Mouse (Mus musculus): ENCODE measurements around the gene Sostdc1. TPM values are rescaled to one million over a fixed set of nuclear protein-coding genes. Genes with fewer than 3 reads are reported as not detected.

Sostdc1 gene
- total RNA-seq, 2 experiments from 2014 or later = 0.13 to 0.20 TPM

- peak overlapping the region; percentile 67 for H3K4me3 ChIP-seq
- H3K27ac ChIP-seq = 0 out of 2 replicates have a peak overlapping the region, but pooled peaks have one; percentile 3
- intact Hi-C loops (cut with DNase I) = no loop called here
- no peak for TF ChIP-seq CTCF (IDR thresholded peaks at IDR 0.05)
- peak; percentile 32 for DNase-seq
These were observed 3.3 kb downstream of the Sostdc1 start for GRCm38 (mm10) chr12:36317036-36317819.

GRCm38 (mm10) chr12:36317820-36318135, 3.8 kb downstream of the Sostdc1 start:
- intact Hi-C loops (cut with DNase I) = no loop called here
- Histone ChIP-seq H3K27ac (no peak overlapping the region), H3K4me3 (no peak overlapping the region)
- TF ChIP-seq CTCF (IDR thresholded peaks at IDR 0.05) = no peak
- DNase-seq = no peak

GRCm38 (mm10) chr12:36326101-36326521, 12.2 kb downstream of the Sostdc1 start:
- Histone ChIP-seq H3K27ac (no peak overlapping the region), H3K4me3 (no peak overlapping the region)
- no peak for DNase-seq
- no peak for TF ChIP-seq CTCF (IDR thresholded peaks at IDR 0.05)
- intact Hi-C loops (cut with DNase I) = no loop called here

- DNase-seq = no peak
- Histone ChIP-seq H3K27ac (no peak overlapping the region), H3K4me3 (no peak overlapping the region)
- TF ChIP-seq CTCF (IDR thresholded peaks at IDR 0.05) = no peak
- intact Hi-C loops (cut with DNase I) = no loop called here
These were observed 18.7 kb downstream of the Sostdc1 start for GRCm38 (mm10) chr12:36332676-36333075.

GRCm38 (mm10) chr12:36333837-36334281, 19.9 kb downstream of the Sostdc1 start:
- Histone ChIP-seq H3K27ac (no peak overlapping the region), H3K4me3 (no peak overlapping the region)
- no peak for TF ChIP-seq CTCF (IDR thresholded peaks at IDR 0.05)
- intact Hi-C loops (cut with DNase I) = no loop called here
- DNase-seq = no peak

GRCm38 (mm10) chr12:36344131-36344530, 30.2 kb downstream of the Sostdc1 start:
- DNase-seq = no peak
- no peak overlapping the region for H3K4me3 ChIP-seq
- TF ChIP-seq CTCF (IDR thresholded peaks at IDR 0.05) = no peak
- intact Hi-C loops (cut with DNase I) = no loop called here
- no peak overlapping the region for H3K27ac ChIP-seq

GRCm38 (mm10) chr12:36360064-36360463, 46.1 kb downstream of the Sostdc1 start:
- DNase-seq = no peak
- no peak overlapping the region for H3K4me3 ChIP-seq
- intact Hi-C loops (cut with DNase I) = no loop called here
- no peak for TF ChIP-seq CTCF (IDR thresholded peaks at IDR 0.05)
- no peak overlapping the region for H3K27ac ChIP-seq

- H3K27ac ChIP-seq = no peak overlapping the region
- intact Hi-C loops (cut with DNase I) = no loop called here
- DNase-seq = no peak
- TF ChIP-seq CTCF (IDR thresholded peaks at IDR 0.05) = no peak
- H3K4me3 ChIP-seq = no peak overlapping the region
These were observed 46.8 kb downstream of the Sostdc1 start for GRCm38 (mm10) chr12:36360693-36361092.

GRCm38 (mm10) chr12:36364013-36364412, 50.1 kb downstream of the Sostdc1 start:
- Histone ChIP-seq H3K27ac (no peak overlapping the region), H3K4me3 (no peak overlapping the region)
- no peak for DNase-seq
- no peak for TF ChIP-seq CTCF (IDR thresholded peaks at IDR 0.05)
- intact Hi-C loops (cut with DNase I) = no loop called here

Other genes with a start within 250 kb of the Sostdc1 start
- gene Ankmy2, start 157.0 kb upstream of the Sostdc1 start, total RNA-seq (2021) = 1 to 10 TPM; 5.1 to 6.5 TPM
- gene Bzw2, start 156.1 kb upstream of the Sostdc1 start, total RNA-seq (2021) = 100 to 1,000 TPM; 107 to 130 TPM
- not detected for gene Lrrc72, start 60.7 kb upstream of the Sostdc1 start, total RNA-seq (2021)
- 1 to 10 TPM; 3.4 to 4.5 TPM for gene Ispd, start 67.3 kb downstream of the Sostdc1 start, total RNA-seq (2021)
- gene D630036H23Rik, start 68.0 kb downstream of the Sostdc1 start, total RNA-seq (2021) = under 1 TPM; 0.61 to 0.75 TPM

Data from gastrocnemius, adult 2 months (tissue).